ENCODE assay signal across 12 mouse cellular contexts in genomic region chr1:188000189-188000588, GRCm38 (mm10).
DNase-seq lines count a peak whose midpoint lies in the region; ATAC-seq and TF ChIP-seq lines count a peak whose summit lies in the region.
"Had no signal": no experiment of that assay in that cellular context is flagged by ENCODE, and none has a peak within 500 bp of the region (broad histone marks: within the 10 kb centered on the region; RNA-seq: fewer than 3 reads in every experiment).

No protein-coding gene starts in this region.

- H3K4me2 ChIP-seq in heart, postnatal 0 days (ENCODE audit: low read depth, low read length) = peak overlapping the region; percentile 62
- H3K4me2 ChIP-seq in midbrain, embryonic 14.5 days (ENCODE audit: low read length) = peak overlapping the region; percentile 39

- no peaks in the 10 kb centered on the region for H3K36me3 ChIP-seq in heart, postnatal 0 days (replicated peaks; ENCODE audit: control insufficient read depth, insufficient read depth, low read length)
- no peaks in the 10 kb centered on the region for H3K36me3 ChIP-seq in midbrain, embryonic 14.5 days (ENCODE audit: control insufficient read depth, insufficient read depth, low read length)

- peak overlapping the region; percentile 12; the same call in 1 of the 2 replicates for H3K27ac ChIP-seq in heart, postnatal 0 days (ENCODE audit: low read depth)
- no peak overlapping the region for H3K27ac ChIP-seq in midbrain, embryonic 14.5 days (replicated peaks; ENCODE audit: low read depth, low read length)
- H3K27ac ChIP-seq: layer of hippocampus, adult 2 months; liver, embryonic 14.5 days had no signal

- H3K9me3 ChIP-seq in heart, postnatal 0 days (replicated peaks; ENCODE audit: control insufficient read depth, low read length) = no peaks in the 10 kb centered on the region
- no peaks in the 10 kb centered on the region for H3K9me3 ChIP-seq in midbrain, embryonic 14.5 days (ENCODE audit: control insufficient read depth, low read length)

- 0 out of 2 replicates have a peak, but pooled peaks cover 4% of the 10 kb centered on the region for H3K4me1 ChIP-seq in heart, postnatal 0 days (ENCODE audit: control insufficient read depth, insufficient read depth)
- no peaks in the 10 kb centered on the region for H3K4me1 ChIP-seq in midbrain, embryonic 14.5 days (ENCODE audit: control insufficient read depth, insufficient read depth, low read length)

- WGBS in heart, postnatal 0 days = 35% methylated on average over 8 of the region's 8 CpGs
- WGBS in midbrain, embryonic 14.5 days = 42% methylated on average over 8 of the region's 8 CpGs

- H3K4me3 ChIP-seq in heart, postnatal 0 days (ENCODE audit: low read depth, low read length) = peak overlapping the region; percentile 36
- peak overlapping the region; percentile 22 for H3K4me3 ChIP-seq in midbrain, embryonic 14.5 days (replicated peaks; ENCODE audit: low read depth, low read length)
- H3K4me3 ChIP-seq: layer of hippocampus, adult 2 months had no signal

- intact Hi-C loops in left cerebral cortex, postnatal 14 days (cut with DNase I) = no loop called here

- TF ChIP-seq CTCF in heart, postnatal 0 days (IDR thresholded peaks at IDR 0.05; ENCODE audit: low read depth) = no peak

- peak overlapping the region; percentile 13; the same call in 1 of the 2 replicates for H3K9ac ChIP-seq in heart, postnatal 0 days (replicated peaks; ENCODE audit: low read depth, low read length)
- peak overlapping the region; percentile 26; the same call in 1 of the 2 replicates for H3K9ac ChIP-seq in midbrain, embryonic 14.5 days (replicated peaks; ENCODE audit: low read length)
- H3K9ac ChIP-seq: liver, embryonic 14.5 days had no signal

- no peak for ATAC-seq in heart, postnatal 0 days (ENCODE audit: insufficient read depth, low read depth)
- ATAC-seq in midbrain, embryonic 14.5 days (ENCODE audit: low FRiP score, low TSS enrichment) = no peak
- ATAC-seq: inflammation-experienced regulatory T-cells, adult 6 months had no signal

- no peaks in the 10 kb centered on the region for H3K27me3 ChIP-seq in heart, postnatal 0 days (ENCODE audit: control insufficient read depth, insufficient read depth, low read length)
- no peaks in the 10 kb centered on the region for H3K27me3 ChIP-seq in midbrain, embryonic 14.5 days (ENCODE audit: control insufficient read depth, insufficient read depth, low read length)

- no peak for DNase-seq in heart, postnatal 0 days (ENCODE audit: low spot score)
- no peak for DNase-seq in heart, adult 9 months (ENCODE audit: low spot score in 2 of 2)
- DNase-seq in retina, postnatal 1 day = peak; percentile 51
- no peak for DNase-seq in retina, embryonic 14.5 days (ENCODE audit: low spot score)
- no peak for DNase-seq in midbrain, embryonic 14.5 days
- DNase-seq in cerebellum, postnatal 10 days = no peak
- DNase-seq in left cerebral cortex, postnatal 14 days (ENCODE audit: low spot score in 2 of 2) = no peak
- no peak for DNase-seq in liver
- DNase-seq: thymus, adult 18-20 months had no signal

- no peak for TF ChIP-seq EP300 in heart, postnatal 0 days (IDR thresholded peaks at IDR 0.05; ENCODE audit: low read depth)
